Mouse (Mus musculus) right cerebral cortex, postnatal 4 days (tissue): ENCODE data around the gene Znrd1.

ENCODE experiments used
- DNase-seq: peaks from one replicate; pipeline ENCODE4 v3.0.0-alpha.2; 2022

The Znrd1 gene

DNA sequence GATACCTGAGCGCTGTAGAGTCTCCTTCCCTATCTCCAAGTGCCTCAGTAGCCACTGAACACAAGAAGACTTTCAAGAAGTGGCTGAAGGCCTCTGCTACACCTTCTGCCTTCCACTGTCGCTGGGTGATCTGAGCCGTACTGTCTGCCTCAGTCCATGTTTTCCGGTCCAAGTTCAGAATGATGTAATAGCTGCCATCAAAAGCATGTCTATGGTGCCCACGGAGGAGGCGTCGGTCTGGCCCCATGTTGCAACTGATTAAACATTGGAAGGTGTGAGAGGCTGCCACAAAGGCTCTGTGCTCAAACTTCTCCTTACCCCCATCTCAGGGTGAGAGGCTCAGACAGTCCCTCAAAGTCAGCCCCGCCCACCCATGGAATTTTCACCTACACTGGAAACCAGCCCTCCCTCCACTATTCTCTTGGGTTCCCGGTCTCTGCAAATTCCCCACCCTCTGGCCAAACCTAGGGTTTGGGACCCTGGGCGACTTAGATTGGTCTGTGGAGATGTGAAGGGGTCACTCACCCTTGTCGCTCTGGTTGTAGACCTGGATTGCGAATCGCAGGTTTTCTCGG lies 12.0 kb upstream of the Znrd1 start:
- DNase-seq: no peak

DNA sequence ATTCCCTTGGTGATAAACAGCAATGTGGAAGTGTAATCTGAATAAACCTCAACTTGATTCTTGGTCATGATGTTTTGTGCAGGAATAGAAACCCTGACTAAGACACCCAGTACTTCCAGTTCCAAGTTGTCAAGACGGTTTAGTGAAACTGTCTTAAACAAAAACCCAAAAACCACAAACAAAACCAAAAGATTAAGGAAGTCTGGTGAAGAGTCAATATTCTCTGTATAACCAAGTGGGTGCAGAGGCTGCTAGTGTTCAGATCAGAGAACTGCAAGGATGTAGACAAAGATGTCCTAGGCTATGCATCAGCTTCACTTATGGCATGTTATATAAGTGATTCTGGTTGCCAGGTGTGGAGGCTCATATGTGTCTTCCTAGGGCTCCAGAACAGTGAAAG lies 8.5 kb upstream of the Znrd1 start:
- no peak for DNase-seq

DNA sequence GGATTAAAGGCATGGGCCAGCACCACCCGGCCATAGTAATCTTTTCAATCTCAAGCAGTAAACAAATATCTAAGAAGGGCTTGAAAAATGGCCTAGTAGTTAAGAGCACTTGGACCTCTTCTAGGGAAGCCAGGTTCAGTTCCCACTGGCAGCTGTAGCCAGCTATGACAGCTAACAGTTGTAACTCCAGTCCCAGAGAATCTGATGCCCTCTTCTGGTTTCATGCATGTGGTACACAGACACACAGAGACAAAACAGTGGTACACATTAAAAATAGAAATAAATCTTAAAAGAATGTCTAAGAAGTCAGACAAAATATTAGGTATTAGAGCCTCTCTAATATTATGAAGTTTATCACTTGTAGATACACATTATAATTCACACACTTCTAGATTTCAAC lies 2.8 kb upstream of the Znrd1 start:
- DNase-seq: no peak

DNA sequence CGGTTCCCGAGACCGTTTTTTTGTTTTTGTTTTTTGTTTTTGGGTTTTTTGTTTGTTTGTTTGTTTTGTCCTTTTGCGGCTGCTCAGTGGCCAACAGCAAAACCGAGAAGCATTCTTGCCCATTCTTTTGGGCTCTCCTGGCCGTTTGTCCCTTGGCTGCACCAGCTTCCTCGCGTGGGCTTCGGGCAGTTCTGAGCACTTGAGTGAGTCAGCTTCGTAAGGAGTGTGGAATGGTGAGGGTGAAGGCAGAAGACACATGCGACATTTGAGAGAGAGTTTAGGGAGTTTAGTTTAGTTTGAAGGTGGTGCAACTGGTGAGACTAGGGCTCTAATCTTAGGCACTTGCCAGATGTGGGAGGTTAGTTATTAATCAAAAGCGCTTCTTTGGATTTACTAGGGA lies 525 bp upstream of the Znrd1 start:
- DNase-seq: no peak

DNA sequence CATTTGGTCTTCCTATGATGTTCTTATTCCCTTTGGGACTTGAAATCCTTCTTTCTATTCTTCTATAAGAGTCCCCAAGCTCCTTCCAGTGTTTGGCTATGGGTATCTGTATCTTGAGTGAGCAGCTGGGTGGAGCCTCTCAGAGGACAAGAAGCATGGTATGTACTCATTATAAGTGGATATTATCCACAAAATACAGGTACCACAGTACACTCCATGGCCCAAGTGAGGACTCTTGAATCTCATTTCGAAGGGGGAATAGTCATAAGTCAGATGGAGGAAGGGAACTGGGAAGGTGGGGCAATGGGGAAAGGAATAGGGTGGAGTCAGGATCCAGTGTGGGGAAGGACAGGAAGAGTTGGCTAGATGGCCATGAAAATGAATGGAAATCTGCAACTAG lies 5.3 kb downstream of the Znrd1 start:
- DNase-seq: no peak

DNA sequence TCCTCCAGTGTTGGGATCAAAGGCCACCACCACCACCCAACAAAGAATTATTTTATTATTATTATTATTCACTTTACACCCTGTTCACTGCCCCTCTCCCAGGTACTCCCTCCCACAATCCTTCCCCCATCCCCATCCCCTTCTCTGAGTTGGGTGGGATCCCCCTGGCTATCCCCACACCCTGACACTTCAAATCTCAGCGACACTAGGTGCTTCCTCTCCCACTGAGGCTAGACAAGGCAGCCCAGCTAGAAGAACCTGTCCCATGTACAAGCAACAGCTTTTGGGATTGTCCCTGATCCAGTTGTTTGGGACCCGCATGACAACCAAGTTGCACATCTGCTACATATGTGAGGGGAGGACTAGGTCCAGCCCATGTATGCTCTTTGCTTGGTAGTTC lies 5.7 kb downstream of the Znrd1 start:
- DNase-seq: no peak

DNA sequence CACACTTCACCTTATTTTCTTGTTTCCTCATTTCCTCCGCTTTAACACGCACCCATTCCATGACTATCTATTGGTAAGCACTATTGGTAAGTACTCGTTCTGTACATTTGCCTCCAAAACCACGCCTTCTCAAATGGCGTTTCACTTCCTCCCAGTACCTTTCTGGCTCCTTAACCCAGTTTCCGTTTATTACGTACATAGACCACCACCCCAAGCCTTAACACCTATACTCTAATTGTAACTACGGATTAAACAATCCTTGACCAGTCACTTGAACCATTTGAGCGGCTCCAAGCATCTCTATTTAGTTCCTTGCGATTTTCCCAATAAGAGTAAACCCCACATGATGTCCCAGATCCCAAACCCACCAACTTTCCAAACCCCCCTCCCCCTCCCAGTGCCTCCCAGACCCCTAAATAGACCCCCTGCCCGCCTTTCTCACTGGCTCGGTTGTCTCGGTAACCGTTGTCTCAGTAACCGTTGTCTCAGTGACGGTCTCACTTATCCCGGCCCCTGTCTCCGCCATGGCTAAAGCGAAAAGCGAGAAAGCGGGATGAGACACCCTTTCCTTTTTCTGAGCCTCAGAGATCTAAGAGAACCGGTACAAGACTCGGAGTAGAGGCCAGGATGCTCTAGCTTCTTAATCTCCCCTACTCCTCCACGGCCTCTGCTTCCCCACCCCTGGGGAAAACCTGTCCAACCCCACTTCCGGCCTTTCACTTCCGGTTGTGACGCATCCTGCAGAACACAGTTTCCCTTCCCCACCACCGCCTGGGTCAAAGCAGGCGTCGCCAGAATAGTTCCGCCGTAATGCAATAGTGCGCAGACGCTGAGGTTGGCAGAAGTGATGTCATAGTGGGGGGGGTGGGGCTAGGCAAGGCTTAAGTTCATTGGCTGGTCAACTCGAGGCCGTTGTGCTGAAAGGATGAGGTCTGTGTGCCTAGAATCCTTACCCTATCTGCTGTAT lies 7.1 kb downstream of the Znrd1 start, which contains the start of gene Ppp1r11:
TSS of gene Ppp1r11 (minus strand) at position 761 of the 967 bp plus-strand sequence.
- peak; percentile 91 for DNase-seq

DNA sequence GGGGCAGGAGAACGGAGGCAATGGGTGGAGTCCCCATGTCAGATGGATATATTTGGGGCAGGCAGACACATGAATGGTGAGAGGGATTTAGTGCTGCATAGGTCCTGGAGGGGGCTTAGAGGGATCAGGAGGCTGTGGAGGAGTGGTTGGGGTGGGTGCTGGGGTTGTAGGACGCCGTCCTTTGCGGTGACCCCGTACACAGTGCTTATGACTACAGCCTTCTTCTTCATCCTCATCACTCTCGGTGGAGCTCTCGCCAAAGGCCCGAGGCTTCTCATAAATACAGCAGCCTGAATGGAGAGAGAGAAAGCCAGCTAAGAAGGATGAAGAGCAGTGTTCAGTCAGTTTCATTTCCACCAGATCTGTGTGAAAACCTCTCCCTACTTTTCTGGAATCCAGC lies 9.1 kb downstream of the Znrd1 start:
- no peak for DNase-seq

DNA sequence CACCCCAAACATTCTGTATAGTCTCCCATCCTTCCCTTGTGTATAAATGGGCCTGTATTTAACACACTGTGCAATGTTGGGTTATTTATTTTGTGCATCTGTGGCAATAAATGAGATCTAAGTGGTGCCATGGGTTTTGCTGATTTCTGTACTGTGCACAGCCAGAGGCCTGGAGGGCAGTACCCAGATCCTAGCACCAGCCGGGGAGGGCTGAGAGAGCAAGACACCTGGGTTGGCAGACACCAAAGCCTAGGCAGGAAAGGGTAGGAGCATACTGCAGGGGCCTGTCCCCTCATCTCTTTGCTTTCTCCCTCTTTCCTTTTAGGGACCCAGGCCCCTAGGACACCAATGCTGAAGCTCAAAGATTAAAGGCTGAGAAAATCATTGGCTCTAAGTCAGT lies 10.1 kb downstream of the Znrd1 start:
- no peak for DNase-seq

DNA sequence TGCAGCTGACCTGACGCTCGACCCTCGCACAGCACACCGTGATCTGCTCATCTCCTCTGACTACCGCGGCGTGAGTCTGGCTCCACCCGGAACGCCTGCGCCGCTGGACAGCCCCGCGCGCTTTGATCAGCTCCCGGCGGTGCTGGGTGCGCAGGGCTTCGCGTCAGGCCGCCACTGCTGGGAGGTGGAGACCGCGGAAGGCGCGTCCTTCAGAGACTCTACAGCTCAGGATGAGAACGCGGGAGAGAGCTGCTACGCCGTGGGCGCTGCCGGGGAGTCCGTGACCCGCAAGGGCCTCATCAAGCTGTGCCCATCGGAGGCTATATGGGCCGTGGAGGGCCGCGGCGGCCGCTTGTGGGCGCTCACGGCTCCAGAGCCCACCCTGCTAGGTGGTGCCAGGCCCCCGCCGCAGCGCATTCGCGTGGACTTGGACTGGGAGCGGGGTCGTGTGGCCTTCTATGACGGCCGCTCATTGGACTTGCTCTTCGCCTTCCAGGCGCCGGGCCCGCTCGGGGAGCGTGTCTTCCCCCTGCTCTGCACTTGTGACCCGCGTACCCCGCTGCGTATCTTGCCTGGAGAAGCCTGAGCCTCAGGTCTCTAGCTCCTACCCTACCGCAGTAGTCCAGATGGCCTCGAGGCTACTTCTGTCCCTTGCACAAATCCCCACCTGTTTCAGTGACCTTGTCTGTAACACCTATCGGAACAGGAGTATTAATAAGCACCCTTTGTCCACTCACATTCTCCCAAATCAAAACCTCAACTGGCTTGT lies 11.1 kb downstream of the Znrd1 start:
- DNase-seq: peak; percentile 69

DNA sequence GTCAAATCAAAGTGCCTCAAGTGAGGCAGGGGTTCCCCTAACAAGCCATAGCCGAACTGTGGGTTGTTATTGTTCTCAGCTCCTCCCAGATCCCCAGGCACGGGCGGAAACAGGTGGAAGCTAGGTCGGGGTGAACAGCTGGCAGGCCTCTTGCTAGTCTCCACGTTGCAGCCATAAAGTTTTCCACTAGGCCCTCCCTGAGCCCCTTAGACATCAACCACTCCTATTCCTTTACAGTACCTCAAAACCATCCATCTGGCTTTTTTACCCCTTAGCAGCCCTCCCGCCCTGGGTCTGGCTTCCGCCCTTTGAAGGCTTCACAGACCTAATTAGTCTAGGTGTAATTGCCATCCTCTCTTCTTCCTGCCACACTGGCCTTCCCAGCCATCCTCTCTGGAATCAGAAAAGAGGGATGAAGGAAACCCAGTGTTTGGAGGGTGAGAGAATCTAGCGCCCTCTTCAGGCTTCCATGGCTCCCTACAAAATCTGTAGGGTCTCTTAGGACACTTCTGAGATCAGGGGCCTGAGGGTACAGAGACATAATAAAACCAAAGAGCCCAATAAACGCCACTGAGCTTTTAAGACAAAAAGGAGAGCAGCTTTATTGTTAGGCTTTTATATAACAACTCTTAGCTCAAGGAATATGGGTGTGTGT lies 14.1 kb downstream of the Znrd1 start:
- DNase-seq: no peak

DNA sequence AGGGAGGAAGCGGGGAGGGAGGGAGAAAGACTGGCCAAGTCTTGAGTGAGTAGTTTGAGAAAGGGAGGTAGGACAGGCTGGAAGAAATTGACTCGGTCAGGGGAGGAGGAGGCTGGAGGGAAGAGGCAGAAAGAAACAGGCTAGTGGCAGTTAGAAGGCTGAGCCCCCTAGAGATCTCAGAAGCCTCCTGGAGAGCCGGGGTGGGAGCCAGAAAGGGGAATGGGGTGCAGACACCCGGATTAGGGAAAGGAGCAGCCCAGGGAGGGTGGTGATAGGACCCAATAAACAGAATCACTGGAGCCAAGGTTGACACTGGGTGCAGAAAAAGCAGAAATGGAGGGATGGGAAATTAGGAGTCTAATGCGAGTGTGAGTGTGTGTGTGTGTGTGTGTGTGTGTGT lies 14.7 kb downstream of the Znrd1 start:
- DNase-seq: no peak

DNA sequence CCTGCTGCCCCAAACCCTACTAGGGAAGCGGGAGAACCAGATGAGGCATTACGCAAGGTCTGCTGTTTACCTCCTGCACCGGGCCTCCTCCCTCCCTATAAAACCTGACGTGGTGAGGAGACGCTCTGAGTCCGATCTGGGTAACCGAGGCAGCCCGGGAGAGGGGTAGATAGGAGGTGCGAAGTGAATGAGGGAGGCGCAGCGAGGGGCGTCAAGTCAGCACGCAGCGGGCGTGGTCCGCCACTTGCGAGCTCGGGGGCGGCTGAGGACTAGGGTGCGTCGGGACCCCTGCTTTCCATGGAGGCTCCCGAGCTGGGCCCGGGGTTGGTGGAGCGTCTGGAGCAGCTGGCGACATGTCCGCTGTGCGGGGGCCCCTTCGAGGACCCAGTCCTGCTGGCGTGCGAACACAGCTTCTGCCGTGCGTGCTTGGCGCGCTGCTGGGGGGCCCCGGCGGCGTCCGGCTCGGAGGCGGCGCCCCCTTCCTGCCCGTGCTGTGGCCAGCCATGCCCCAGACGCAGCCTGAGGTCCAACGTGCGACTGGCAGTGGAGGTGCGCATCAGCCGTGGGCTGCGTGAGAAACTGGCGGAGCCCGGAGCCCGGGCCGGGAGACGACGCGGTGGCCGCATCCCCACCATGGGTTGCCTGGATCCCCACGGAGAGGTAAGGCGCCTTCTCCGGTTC lies 15.4 kb downstream of the Znrd1 start, which contains the start of gene Rnf39:
TSS of gene Rnf39 (plus strand) at position 128 of the 681 bp plus-strand sequence.
- peak; percentile 21 for DNase-seq

DNA sequence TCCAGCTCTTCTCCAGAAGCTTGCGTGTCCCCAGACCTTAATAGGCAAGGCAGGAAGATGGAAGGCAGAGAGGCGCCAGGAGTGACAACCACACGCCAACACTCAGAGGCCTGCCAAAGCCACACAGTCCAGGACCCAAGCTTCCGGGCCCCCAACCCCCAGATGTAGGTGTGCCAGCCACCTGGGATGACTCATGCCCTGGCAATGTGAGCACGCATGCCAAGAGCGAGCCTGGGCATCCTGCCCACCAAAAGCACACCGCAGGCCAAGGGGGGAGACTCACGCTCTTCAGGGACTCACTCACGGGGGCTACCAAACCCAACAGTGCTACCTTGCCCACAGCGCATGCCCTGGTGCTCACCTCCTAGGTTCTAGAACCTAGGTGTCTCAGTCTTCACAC lies 16.0 kb downstream of the Znrd1 start:
- peak; percentile 21 for DNase-seq

DNA sequence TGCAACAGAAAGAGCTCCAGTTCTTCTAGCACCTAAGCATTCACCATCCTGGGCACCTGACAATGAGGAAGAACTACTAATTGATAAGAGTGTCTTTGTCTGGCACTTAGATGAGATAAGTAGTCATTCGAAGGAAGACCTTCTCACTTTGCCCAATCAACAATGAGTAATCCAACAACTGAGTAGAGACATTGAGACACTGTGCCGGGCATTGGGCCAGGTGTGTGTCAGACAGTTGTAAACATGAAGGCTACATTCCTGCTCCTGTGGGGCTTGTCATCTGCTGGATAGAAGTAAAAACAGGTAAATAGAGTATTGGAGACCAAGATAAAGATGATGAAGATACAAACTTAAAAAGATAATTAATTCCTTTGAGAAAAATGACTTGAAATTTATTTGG lies 20.3 kb downstream of the Znrd1 start:
- DNase-seq: no peak

DNA sequence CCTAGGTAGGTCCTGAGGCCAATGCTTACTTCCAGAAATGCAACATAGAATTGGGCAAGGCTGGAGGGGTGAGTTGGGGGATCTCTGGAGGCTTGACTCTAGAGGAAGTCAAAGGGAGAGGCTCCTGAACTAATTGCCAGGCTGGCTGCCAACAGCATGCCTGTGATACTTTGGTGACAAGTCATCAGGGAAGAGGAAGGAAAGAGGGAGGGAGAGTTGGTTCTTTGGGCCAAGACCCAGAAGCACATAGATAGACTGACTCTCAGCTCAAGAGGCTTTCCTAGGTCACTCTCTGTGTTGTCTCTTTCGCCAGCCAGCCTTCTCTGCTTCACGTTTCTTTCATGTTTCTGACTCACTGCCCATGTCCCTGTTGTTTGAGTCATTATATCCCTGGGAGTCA lies 26.6 kb downstream of the Znrd1 start:
- no peak for DNase-seq

DNA sequence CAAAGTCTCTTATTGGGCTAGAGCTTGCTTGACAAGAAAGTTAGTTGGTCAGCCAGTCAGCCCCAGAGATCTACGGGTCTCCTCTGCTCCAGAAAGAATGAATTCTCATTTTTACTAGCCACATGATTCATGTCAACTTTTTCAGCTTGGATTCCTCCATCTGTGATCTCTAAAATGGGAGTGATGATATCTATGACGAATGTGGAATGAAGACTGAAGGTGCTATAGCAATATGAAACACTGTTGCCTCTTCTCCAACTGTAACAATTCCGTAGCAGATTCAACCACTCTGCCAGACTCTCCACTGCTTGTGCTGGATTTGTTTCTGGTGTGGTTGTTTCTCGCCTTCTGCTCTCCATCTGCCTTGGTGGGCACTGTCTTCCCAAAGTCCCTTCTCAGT lies 27.2 kb downstream of the Znrd1 start:
- DNase-seq: no peak

DNA sequence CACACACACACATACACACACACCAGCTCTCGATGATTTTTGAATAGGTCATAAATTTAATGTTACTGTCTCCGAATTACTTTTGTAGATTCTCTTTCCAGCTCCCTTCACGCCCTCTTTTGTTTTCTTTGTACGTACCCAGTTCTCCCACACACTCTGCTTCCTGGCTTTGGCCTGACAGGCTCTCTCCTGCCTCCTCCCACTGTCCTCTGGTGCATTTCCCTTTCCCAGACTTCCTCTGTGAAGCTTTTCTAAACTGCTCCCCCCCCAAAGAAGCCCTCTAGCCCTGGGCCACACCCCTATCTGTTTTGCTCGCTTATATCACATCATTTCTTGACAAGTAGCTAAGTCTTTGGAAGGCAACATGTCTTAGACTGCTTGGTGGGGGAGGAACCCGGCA lies 28.1 kb downstream of the Znrd1 start:
- DNase-seq: no peak

DNA sequence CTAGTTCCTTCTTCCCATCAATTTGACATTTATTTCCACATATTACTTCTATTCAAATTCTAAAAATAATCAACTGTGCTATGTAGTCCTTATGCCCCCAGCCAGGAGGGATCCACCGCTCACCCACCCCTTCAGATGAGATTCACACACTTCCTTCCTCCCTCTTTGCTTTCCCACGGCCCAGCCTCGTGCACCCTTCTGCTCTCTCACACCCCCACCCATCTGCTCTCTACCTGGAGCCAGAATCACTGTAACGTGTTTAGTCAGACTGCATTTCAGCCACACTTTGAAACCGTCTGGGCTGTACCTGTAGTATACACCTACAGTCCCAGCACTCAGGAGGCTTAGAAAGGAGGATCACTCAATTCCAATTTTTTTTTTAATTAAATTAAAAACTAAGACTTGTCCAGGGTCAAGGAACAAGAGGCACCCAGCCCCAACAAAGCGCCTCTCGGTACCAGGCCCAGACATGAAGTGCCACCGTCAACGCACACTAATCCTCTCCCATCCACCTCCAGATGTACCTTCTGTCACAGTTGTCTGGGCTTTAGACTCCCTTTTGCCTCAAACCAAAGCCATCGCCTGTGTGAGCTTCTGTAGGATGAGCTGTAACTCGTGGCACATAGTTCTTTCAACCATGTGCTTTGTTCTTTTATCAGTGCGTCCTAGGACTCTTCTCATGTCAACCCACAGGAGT lies 29.0 kb downstream of the Znrd1 start:
- no peak for DNase-seq

DNA sequence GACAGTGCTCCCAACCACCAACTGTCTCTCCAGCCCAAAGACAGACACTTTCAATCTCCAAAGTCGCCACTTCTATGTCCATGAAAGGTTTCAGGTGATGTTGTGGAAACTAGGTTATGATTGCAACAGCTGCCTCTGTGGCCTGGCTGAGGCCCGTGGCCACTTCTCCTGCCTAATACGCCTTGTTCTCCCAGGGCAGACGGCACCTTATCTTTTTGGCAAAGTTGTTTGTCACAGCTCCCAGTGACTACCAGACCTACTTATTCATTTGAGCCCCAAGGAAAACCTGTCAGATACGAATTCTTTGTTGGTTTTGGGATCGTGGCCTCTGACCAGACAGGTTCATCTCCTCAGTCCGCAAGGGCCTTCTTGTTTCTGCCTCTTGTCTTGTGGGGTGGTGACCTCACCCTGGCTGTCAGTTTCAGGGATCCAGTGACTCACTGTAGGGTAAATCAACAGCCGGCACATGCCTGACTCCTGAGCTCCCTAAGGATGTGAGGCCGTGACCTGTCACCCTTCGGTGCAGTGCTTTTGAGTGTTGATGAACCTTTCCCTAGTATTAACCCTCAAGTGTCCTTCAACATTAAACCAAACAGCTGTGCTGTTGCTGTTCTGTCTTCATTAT lies 30.8 kb downstream of the Znrd1 start:
- DNase-seq: no peak

DNA sequence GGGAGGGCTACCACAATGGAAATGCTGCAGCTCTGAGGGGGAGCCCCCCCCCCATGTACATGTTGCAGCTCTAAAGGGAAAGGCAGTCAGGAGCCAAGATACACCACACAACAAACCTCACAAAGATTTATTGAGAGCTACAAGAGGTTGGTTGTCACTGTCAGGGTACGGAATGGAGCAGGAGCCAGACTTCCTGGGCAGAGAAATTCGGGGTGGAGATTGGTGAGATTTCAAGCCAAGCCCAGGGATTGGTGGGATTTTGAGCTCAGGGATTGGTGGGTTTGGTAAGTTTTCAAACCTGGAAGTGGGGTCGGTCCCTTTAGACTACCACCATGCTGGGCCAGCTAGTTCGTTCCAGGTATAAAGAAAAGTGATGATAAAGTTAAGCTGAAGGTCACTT lies 34.9 kb downstream of the Znrd1 start:
- no peak for DNase-seq
